Mouse (Mus musculus): ENCODE measurements around the gene Cmklr1. TPM values are rescaled to one million over a fixed set of nuclear protein-coding genes. Genes with fewer than 3 reads are reported as not detected.

Gene Cmklr1
- polyA plus RNA-seq (2017; shearing (Covaris generic)) = not detected

DNA sequence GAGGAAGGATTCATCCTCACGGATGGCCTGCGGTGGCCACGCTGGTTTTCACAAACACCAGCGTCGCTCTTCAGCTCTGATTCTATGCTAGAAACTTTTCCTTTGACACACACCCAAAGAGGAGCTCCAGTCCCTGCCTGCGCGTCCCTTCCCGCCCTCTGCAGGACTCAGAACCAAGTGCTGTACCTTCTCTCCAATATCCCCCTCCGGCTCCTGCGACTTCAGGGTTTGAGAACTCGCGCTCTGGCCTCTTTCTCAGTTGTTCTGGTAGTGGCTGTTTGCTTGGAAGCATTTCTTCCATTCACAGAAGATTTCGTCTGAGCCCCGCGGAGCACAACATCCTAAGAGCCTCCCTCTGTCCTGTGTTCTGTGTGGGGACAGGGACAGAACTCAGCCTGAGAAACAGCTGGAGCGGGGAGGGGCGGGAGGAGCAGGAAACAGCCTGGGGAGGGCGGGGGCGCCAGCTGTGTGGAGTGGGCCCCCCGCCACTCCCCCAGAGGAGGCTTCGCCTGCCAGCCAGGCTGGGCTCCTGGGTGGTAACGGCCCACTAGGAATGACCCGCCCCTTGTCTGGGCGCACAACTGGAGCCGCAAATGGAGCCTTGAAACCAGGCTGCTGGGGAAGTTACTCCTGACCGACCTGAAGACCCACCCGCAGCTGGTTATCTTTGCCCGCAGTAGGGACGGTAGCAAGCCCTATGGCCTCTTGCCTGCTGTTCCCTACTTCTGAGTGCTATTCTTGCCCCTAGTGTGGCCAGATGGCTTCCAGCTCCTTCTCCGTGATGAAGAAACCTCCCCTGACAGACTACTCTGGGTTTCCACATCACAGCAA, at the start of gene Cmklr1:
Gene Cmklr1 (minus strand): TSS at position 392 of the 831 bp plus-strand sequence.

Other genes with a start within 250 kb of the Cmklr1 start
- gene Wscd2, start 160.1 kb downstream of the Cmklr1 start, polyA plus RNA-seq (2017; shearing (Covaris generic)) = 0.99 TPM
- gene 1700069L16Rik, start 74.3 kb upstream of the Cmklr1 start, polyA plus RNA-seq (2017; shearing (Covaris generic)) = not detected
- gene Ficd, start 85.4 kb upstream of the Cmklr1 start, polyA plus RNA-seq (2017; shearing (Covaris generic)) = 13.3 TPM
- gene Sart3, start 122.1 kb upstream of the Cmklr1 start, polyA plus RNA-seq (2017; shearing (Covaris generic)) = 64.5 TPM
- 30.4 TPM for gene Iscu, start 122.3 kb upstream of the Cmklr1 start, polyA plus RNA-seq (2017; shearing (Covaris generic))
- not detected for gene Tmem119, start 150.1 kb upstream of the Cmklr1 start, polyA plus RNA-seq (2017; shearing (Covaris generic))
- 993 TPM for gene Selplg, start 182.2 kb upstream of the Cmklr1 start, polyA plus RNA-seq (2017; shearing (Covaris generic))

Measured in inflammation-experienced regulatory T-cells, adult 16 weeks (primary cell).